Mouse (Mus musculus) monocyte, adult 59 days (primary cell): Measurements from ENCODE around the gene Olfr74. TPM values are rescaled to one million over a fixed set of nuclear protein-coding genes. Genes with fewer than 3 reads are reported as not detected.

Source experiments
- total RNA-seq, 2 experiments: library from RNA; stranded (reverse); gene quantifications; one replicate each; pipeline ENCODE4 v1.2.4; 2023

Olfr74 gene
- total RNA-seq: not detected

GRCm38 (mm10) chr2:87974563-87974962 is at the start of gene Olfr74:
Gene Olfr74 (minus strand): TSS chr2:87974663.

DNA sequence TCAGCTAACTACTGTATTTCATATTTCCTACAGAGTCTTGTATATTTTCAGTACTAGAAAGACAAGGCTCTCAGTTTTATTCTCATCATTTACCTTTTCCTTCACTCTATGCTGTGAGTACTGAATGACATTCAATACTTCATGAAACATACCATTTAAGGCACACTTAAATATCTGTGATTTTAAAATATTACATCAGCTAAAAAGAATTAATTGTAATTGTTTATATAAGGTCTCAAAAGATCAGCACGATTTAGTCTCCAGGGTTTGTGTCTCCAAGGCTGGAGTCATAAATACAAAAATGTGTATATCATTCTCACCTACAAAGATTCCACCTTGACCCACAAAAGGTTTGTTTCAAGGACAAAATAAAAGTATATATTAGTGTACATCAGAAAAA is 48.0 kb upstream of the Olfr74 start, which contains the start of gene Olfr1161:
Gene Olfr1161 (plus strand): TSS at position 301 of the 400 bp plus-strand sequence.

GRCm38 (mm10) chr2:88007515-88008318 is 33.3 kb upstream of the Olfr74 start, which contains the start of gene Olfr1160:
Gene Olfr1160 (minus strand): TSS chr2:88008268.

DNA sequence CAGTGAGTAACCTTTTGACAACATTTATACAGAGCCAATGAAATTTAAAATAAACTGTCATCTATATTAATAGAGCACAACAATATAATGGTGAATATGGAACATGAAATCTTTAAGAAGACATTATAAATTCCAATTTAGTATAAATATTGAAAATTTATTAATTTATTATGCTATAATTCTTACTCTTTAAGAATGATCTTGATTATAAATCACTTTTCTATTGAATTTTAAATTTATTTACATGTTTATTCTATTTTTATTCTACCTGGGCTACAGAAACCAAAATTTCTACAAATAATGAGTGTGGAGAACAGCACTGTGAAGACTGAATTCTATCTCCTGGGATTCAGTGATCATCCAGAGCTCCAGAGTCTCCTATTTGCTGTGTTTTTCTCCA is 15.3 kb upstream of the Olfr74 start, which contains the start of gene Olfr1158:
Gene Olfr1158 (plus strand): TSS at position 301 of the 400 bp plus-strand sequence.

DNA sequence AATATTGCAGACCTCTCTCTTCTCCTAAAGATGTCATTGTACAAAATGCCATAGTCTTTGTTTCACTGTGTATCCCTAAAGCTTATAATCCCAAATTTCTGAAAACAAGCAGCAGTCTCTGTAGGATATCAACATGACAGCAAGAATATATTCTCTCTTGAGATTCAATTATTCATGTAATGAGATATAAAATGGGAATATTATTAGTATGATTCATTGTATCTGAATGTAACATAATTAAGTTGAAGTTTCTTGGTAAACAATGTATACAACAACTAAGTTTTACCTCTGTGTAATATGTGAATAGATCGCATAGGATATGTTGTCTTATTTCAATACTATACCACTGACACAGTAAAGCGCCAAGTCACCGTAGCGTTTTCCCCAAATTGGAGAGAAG is 6.3 kb downstream of the Olfr74 start, which contains the start of gene Olfr1157:
Gene Olfr1157 (minus strand): TSS at position 101 of the 400 bp plus-strand sequence.

DNA sequence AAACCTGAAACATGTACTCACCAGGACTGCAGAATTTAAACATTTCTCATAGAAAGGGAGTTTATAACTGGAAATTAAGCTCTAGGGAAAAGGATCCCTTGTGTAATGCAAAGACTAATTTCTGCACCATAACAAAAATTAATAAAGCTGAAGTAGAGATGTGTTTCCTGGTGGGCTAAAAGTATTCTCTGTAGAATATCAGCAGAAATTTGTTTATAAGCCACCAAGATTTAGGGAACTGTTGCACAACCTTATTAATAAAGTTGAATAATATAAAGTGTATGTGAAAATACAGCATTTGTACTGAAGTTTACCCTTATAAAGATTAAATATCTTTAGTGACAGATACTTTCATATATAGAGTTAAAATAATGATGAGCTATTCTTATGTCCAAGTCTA is 21.5 kb downstream of the Olfr74 start, which contains the start of gene Olfr1156:
Gene Olfr1156 (minus strand): TSS at position 101 of the 400 bp plus-strand sequence.

GRCm38 (mm10) chr2:87945037-87945436 is 29.4 kb downstream of the Olfr74 start, which contains the start of gene Olfr1155:
Gene Olfr1155 (minus strand): TSS chr2:87945137.

Other genes starting within 250 kb of the Olfr74 start
- gene Olfr1138, start 234.7 kb downstream of the Olfr74 start, total RNA-seq: not detected
- gene Olfr1140, start 230.9 kb downstream of the Olfr74 start, total RNA-seq: not detected
- not detected for gene Olfr1141, start 220.7 kb downstream of the Olfr74 start, total RNA-seq
- not detected for gene Olfr152, start 195.2 kb downstream of the Olfr74 start, total RNA-seq
- not detected for gene Olfr1143, start 174.1 kb downstream of the Olfr74 start, total RNA-seq
- gene Olfr1145, start 164.8 kb downstream of the Olfr74 start, total RNA-seq: not detected
- not detected for gene Olfr1148, start 144.1 kb downstream of the Olfr74 start, total RNA-seq
- not detected for gene Olfr1150-ps1, start 130.7 kb downstream of the Olfr74 start, total RNA-seq
- not detected for gene Olfr1151, start 118.8 kb downstream of the Olfr74 start, total RNA-seq
- not detected for gene Olfr1152, start 108.2 kb downstream of the Olfr74 start, total RNA-seq
- gene Olfr1153, start 79.7 kb downstream of the Olfr74 start, total RNA-seq: not detected
- gene Olfr1154, start 69.5 kb downstream of the Olfr74 start, total RNA-seq: not detected
- gene Olfr1155, start 29.5 kb downstream of the Olfr74 start, total RNA-seq: not detected
- gene Olfr1156, start 21.6 kb downstream of the Olfr74 start, total RNA-seq: not detected
- gene Olfr1157, start 6.4 kb downstream of the Olfr74 start, total RNA-seq: not detected
- not detected for gene Olfr1158, start 15.4 kb upstream of the Olfr74 start, total RNA-seq
- gene Olfr1160, start 33.6 kb upstream of the Olfr74 start, total RNA-seq: not detected
- gene Olfr1161, start 48.1 kb upstream of the Olfr74 start, total RNA-seq: not detected
- gene Olfr73, start 63.0 kb upstream of the Olfr74 start, total RNA-seq: not detected
- not detected for gene Olfr1162, start 76.5 kb upstream of the Olfr74 start, total RNA-seq
- gene Olfr1163, start 97.2 kb upstream of the Olfr74 start, total RNA-seq: not detected
- not detected for gene Olfr1164, start 119.3 kb upstream of the Olfr74 start, total RNA-seq
- not detected for gene Olfr1166, start 153.6 kb upstream of the Olfr74 start, total RNA-seq
- not detected for gene Olfr1167, start 180.5 kb upstream of the Olfr74 start, total RNA-seq
- gene Olfr1168, start 207.2 kb upstream of the Olfr74 start, total RNA-seq: not detected